Mouse (Mus musculus) CH12F3 (cell line): ENCODE results near the gene Isca1.
"Not testable (repeated sequence)": the region's sequence is repeated elsewhere in the genome, so short reads cannot be mapped to it uniquely, and the experiment has no call there.

Experiments used
- in situ Hi-C: fragments of 300-500 bp; cut with MboI; formaldehyde crosslinking; loops from 2 replicates; pipeline ENCODE4 v1.14.3; 2020; ENCODE audit warnings: low sequenced_read_pairs

Isca1 gene

DNA sequence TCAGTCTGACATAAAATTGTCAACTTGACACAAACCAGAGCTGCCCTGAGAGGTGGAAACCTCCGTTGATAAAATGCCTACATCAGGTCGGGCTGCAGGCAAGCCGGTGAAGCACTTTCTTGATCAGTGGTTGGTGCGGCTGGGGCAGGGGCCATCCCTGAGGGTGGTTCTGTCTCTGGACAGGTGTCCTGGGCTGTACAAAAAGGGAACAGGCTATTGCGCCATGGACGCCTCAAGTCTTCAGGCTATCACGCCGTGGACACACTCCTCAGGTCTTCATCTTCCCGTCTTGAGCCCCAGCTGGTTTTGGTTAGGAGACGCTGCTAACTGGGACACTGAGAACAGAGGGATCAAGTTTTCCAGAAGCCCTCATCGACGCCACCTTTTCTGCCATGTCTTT, 19.3 kb downstream of the Isca1 start:
- in situ Hi-C loops, result no loop called here

DNA sequence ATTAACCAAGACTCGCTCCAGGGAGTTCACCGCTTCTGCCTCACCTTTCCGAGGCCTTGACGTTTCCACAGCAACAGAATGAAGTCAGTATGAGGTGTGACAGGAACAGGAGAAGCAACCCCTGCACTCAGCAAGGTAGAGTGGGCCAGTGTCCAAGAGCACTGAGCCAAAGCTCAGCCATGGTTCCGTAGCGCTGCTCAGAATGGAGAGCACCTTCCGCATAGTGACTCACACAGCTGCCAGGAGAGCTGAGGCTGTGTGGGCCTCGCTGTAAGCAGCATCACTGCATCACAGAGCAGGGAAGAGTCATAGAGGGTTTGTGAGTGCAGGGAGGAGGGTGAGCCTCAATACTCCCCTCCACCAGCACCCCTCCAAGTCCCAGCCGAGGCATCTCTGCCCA, 22.9 kb downstream of the Isca1 start, which contains the start of gene 1700014D04Rik:
1700014D04Rik (minus strand) TSS at position 42 of the 400 bp plus-strand sequence.
- in situ Hi-C loops, result loop anchor here (25.0 kb wide), 1 partner anchor 309 kb away; no protein-coding TSS in a partner anchor

DNA sequence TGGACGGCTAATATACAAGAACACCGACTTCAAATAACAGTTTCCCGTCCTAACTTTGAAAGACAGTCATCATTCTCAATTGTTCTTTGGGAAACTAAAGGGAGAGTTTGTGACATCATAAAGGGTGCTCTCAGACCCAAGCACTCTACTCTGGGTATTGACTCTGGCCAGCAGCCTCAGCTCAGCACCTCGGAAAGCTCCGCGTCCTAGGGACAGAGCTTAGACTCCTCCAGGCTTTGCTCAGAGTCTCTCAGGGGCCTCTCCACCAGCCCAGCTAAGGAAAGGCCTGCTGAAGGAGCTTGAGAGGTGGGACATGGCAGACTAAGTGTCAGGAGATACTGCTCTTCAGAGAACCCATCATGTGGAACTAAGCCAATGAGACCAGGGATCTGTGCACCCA, 23.4 kb downstream of the Isca1 start:
- in situ Hi-C loops, result loop anchor here (25.0 kb wide), 1 partner anchor 309 kb away; no protein-coding TSS in a partner anchor

DNA sequence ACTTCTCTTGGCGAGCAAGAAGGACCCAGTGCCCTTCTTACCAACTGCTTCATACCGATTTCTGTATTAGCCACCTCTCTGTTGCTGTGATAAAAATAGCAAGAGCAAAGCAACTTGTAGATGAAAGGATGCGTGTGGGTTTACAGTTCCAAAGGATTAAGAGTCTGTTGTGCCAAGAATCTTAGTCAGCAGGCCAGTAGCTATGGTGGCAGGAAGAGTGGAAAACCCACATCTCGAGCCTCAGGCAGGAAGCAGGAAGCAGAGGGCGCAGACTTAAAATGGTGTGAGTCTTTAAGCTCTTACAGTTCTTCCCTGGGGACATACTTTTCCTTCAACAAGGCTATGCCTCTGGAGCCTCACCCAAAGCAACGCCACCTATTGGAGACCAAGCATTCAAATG, 24.1 kb downstream of the Isca1 start:
- in situ Hi-C loops, result loop anchor here (25.0 kb wide), 1 partner anchor 308 kb away; no protein-coding TSS in a partner anchor

DNA sequence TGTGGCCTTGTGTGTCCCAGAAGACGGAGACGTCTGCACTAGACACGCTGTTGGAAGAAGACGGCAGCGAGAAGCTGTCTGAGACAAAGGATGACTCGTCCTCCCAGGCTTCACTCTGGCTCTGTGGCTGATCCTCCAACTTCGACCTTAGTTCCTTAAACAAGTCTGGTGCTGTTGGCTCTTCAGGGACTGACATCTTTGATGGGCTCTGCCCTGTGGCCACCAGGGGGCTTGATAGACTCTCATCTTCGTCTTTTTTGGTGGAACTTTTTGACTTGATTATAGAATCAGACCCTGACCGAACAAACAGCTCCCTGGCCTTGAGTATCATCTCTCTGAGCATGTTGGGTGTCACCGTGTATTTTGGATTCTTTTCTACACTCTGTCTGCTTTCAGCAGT, 27.9 kb downstream of the Isca1 start:
- in situ Hi-C loops, result loop anchor here (25.0 kb wide), 1 partner anchor 304 kb away; no protein-coding TSS in a partner anchor

DNA sequence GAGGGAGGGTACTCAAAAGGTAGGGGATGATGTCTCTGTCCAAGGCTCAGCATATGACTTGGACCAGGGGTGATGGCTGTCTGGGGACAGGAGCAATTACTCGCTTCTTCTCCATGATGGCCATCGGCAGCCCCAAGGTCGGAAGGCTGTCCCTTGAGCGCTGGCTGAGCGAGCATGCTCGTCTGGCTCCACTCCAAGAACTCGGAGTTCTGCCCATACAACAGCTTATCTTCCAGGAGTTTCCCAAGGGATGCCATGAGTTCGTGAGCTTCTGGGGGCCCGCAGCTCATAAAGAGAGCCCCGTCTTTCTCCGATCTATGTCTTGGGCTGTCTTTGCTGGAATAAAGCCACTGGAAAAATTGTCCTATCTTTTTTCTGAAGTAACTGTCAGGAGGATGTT, 28.5 kb downstream of the Isca1 start:
- in situ Hi-C loops, result loop anchor here (25.0 kb wide), 1 partner anchor 304 kb away; no protein-coding TSS in a partner anchor

DNA sequence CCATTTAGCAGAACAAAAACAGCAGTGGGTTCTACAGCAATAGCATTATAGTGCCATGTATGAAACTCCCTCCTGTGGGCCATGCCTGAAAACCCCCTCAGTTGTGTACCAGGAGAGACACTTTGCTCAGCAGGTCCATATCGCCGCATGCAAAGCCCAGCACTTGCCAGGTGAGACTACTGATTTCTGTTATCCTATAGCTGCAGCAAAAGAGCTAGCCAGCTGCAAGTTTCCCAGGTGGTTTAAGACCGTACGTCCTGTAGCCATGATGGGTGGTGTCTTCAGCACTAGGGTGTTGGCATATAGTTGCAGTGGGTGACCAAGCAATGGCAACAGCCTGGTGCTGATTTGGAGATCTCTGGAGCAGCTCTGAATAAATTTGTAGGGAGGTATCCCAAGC, 30.2 kb downstream of the Isca1 start:
- in situ Hi-C loops, result loop anchor here (25.0 kb wide), 1 partner anchor 302 kb away; no protein-coding TSS in a partner anchor

DNA sequence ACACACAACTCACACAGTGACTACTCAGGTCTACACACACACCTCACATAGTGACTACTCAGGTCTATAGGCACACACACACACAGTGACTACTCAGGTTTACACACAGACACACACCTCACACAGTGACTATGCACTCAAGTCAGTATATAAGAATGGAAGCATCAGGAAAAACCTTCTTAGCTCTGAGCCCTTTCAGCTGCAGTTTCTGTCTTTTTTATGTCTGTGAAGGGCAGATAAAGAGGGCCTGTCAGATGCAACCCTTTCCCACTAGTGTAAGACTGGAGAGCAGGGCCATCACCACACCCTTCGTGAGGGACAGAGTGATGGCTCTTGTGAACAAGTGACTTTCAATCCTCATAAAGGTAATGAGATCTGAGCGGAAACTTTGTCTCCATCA, 31.2 kb downstream of the Isca1 start:
- in situ Hi-C loops, result loop anchor here (25.0 kb wide), 1 partner anchor 301 kb away; no protein-coding TSS in a partner anchor

DNA sequence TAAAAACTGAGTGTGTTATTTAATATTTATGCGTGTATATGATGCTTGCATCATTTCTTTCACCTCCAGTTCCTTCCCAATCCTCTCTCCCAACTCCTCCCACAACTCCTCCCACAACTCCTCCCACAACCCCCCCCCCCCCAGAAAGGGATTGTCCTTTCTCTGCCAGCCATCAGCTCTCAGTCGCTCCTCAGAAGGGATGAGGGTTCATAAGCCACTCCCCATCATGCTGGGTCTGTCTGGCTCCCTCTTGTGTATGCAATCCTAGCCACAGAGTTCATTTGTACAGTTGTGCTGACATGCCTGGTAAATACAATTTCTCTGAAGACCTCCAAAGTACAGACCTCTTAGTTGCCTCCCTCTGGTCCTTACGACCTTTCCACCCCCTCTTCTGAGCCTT, 34.4 kb downstream of the Isca1 start:
- in situ Hi-C loops, result loop anchor here (25.0 kb wide), 1 partner anchor 298 kb away; no protein-coding TSS in a partner anchor

DNA sequence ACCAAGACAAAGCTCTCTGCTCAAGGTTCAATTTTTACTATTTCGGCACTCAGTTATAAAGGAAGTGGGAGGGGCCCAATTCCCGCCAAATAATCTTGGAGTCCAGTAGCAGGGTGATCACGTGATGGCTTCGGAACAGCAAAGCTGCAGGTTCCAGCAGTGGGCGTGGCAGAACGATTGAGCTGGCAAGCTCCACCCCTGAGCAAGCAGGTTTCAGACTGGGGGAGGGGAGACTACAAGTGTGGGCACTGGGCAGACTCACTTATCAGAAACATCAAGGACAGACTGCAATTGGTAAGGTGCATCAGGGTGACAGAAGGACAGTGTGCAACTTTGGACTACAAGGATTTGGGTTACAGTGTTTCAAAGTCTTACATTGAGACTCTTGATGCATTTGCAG, 35.3 kb downstream of the Isca1 start:
- in situ Hi-C loops, result loop anchor here (25.0 kb wide), 1 partner anchor 297 kb away; no protein-coding TSS in a partner anchor

DNA sequence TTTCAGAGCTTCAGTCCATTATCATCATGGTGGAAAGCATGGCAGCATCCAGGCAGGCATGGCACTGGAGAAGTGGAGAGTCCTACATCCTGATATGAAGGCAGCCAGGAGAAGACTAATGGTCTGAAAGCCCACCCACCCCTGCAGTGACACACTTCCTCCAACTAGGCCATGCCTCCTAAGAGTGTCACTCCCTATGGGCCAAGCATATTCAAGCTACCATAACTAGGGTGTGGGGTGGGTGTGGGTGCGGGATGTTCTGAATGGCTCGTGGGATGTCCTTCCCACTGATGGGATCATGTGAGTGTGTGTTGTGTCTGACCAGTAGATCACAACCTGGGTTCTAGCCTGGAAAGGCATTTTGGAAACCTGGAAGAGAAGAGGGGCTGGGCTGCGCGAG, 35.7 kb downstream of the Isca1 start:
- in situ Hi-C loops, result loop anchor here (25.0 kb wide), 1 partner anchor 297 kb away; no protein-coding TSS in a partner anchor

DNA sequence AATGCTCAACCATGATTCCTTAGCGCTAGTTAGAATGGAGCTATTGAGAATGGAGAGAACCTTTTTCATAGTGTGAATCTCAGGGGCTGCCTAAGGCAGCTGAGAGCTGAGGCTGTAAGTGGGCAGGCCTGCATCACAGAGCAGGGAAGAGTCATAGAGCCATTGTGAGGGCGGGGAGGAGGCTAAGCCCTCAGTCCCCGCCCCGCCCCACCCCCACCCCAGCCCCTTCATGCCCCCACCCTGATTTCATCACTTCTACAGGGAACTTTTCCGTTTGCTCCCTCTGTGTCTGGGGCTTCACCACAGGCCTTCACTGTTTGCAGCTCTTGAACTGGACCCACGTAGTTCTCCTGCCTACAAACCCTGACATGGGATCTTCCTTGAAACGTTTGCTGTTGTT, 38.0 kb downstream of the Isca1 start, which contains the start of gene Spata31d1d:
Spata31d1d (minus strand) TSS at position 101 of the 400 bp plus-strand sequence.
- in situ Hi-C loops, result loop anchor here (25.0 kb wide), 1 partner anchor 294 kb away; no protein-coding TSS in a partner anchor

DNA sequence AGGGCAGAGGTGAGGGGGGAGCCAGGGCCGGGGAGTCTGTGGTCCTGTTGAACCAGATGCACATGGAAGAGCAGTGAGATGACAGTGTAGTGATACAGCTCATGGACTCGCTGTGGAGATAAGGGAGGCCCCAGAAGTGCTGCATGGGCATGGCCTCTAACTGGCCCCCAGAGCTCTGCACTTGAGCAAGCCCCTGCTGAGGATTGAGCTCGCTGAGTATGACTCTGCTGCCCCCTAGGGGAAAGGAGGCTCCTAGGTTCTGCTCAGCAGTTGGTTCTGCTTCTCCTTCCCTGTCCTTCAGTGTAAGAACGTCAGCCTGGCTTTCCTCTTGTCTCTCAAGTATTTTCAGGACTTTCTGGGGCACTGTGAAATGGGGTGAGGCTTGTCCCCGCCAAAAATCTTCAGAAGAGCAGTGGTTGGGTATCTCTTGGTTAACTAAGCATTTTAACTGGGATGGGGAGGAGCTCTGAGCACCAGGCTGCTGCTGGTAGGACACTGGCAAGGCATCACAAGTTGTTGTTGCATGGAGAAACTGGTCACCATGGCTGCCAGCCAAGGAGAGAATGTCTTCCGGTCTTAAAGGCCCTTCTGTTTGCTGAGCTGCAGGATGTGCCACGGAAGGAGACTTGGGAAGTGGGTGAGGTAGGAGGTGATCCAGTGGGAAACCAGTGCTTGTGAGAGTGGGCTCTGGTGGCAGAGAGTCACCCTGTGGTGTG, 41.1 kb downstream of the Isca1 start:
- in situ Hi-C loops, result loop anchor here (25.0 kb wide), 1 partner anchor 291 kb away; no protein-coding TSS in a partner anchor

DNA sequence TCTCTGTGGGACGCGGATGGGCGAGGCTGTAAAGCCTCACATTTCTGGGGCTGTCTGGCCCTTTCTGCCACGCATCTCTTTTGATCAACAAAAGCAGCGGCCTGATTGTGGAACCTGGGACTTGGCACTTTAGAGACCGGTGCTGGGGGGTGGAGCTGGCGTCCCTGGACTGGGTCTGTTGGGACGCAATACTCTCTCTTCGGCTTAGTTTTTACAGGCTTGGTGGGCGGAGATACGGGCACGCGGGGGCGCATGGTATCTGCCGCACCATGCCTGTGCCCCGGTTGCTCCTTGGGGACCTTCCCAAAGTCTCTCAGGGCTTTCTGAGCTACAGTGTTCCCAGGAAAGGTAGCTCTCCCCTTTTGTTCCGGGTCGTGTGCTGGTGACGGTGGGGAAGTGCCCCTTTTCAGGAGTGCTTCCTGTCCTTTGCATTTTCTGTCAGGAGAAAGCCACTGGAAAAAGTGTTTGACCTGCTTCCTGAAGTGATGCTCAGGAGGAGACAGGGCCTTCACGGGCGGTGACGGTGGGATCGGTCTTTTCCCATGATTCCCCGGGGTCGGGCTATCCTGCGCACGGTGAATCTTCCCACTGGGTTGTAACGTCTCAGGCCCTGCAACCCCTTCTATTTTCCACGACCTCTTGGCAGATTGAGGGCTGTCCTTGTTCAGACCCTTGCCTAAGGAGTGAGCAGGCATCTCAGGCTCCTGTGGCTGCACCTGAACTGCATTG, 43.3 kb downstream of the Isca1 start:
- in situ Hi-C loops, result loop anchor here (25.0 kb wide), 1 partner anchor 289 kb away; no protein-coding TSS in a partner anchor

DNA sequence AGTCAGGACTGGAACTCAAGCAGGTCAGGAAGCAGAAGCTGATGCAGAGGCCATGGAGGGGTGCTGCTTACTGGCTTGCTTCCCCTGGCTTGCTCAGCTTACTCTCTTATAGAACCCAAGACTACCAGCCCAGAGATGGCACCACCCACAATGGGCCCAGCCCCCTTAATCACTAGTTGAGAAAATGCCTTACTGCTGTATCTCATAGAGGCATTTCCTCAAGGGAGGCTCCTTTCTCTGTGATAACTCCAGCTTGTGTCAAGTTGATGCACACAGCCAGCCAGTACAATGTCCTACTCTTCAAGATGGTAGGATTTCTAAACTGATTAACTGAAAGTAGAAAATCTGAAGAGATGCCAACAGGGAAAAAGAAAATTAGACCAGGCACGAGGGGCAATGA, 47.5 kb downstream of the Isca1 start:
- in situ Hi-C loops, result not testable (repeated sequence)

DNA sequence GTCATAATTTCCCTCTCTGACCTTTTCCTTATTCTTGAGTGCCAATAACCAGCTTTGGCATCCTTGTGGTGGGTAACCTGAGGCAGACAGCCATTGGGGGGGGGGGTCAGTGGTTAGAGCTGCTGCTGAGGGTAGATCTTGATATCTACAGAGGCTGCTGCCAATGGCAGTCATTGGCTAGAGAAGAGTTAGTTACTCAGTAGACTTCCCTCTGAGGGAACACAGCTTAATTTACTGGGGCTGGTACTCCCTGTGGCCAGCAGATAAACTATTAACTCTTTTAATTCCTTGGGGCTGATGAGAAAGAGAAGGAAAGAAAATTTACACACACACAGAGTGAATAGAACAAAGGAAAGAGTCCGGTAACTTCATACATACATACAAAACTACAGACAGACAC, 50.1 kb downstream of the Isca1 start:
- in situ Hi-C loops, result no loop called here

DNA sequence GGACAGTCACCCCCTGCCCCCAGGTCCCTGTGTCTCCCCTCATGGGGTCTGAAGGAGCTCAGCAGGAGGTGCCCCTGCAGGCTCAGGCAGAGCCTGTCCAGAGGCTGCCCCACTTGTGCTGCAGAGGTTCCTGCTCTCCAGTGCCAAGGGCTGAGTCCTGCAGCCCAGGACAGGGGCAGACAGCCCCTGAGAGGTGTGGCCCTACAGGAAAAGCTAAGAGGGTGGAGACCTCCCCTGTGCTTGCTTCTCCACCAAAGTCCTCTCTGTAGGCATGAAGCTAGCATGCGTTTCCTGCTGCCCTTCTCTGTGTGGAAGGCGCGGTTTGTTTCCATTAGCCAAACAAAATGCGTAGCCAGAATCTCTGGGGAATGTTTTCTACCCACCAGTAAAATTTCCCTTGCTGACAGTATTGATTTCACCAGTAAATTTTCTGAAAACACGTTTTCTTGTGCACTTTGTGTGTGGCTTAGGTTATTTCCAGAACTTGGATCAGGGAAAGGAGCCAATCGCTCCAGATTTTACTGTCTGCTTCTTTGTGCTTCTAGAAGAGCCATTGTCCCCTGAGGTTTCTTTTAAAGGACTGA, 50.7 kb downstream of the Isca1 start:
- in situ Hi-C loops, result not testable (repeated sequence)

DNA sequence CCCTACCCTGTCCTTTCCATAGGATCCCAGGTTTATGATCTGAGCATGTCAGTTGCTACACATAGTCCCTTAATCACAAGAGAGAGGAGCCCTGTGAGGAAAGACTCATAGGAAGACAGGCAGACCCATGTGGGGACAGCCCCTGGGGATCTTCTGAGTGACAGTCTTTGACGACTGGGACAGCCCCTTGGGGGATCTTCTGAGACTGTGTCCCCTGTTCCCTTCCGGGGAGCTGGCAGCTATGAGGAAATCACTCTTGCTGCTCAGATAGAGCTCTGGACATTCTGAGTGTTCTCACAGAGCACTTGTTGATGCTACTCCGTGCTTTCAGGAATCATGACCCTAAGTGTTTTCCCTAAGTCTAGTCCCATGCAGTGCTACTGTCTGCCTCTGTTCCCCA, 55.9 kb downstream of the Isca1 start:
- in situ Hi-C loops, result no loop called here

DNA sequence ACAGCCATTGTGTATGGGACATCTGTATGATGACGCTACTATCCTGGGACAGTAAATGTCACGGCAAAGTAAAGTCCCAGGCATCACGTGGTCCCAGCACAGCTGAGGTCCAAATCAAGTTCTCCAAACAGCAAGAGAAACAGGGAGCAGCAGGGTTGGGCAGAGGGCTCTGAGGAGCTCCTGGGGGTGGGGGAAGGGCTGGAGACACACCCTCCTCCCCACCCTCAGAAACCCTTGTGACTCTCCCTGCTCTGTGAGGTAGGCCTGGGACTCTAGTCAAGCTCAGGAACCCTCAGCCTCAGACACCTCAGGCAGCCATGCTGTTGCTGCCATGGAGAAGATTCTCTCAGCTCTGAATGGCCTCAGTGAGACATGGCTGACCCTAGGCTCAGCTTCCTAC, 57.6 kb downstream of the Isca1 start, which contains the start of gene Spata31d1b:
Spata31d1b (plus strand) TSS at position 301 of the 400 bp plus-strand sequence.
- in situ Hi-C loops, result not testable (repeated sequence)

DNA sequence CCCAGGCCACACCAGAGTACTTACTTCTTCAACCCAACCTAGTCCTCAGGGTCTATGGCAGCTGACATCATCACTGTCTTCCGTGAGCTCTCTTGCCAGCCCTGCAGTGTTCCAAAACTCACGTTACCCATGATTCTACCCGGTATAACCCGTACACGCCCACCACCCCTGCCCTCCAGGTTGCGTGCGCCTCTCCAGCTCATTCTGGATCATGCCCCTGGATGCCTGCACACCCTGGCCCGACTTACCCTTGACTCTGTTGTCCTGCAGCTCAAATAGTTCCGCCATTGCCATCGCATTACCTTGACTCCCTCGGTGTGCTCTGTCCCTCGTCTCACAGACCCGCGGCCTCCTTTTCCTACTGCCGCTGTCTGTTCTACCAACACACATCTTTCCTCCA, 59.4 kb downstream of the Isca1 start, which contains the start of gene Spata31d1a:
Spata31d1a (minus strand) TSS at position 101 of the 400 bp plus-strand sequence.
- in situ Hi-C loops, result no loop called here
